Mouse (Mus musculus) MEL (cell line): ENCODE results near the gene Rpl39.

Experiments used
- CTCF ChIP-seq, 3 experiments: IDR thresholded peaks in 2 of 3; conservative IDR thresholded peaks in 1 of 3; 2 replicates each; pipeline ENCODE4 v1.5.1; 2011 to 2012; ENCODE audit warnings: low read length in 3 of 3, low read depth in 2 of 3, mild to moderate bottlenecking in 2 of 3, improper control_type of control experiment in 1 of 3, inconsistent platforms in 1 of 3, mixed read lengths in 1 of 3, moderate library complexity in 1 of 3; ENCODE audit not compliant: control insufficient read depth in 1 of 3, insufficient read depth in 1 of 3, poor library complexity in 1 of 3, severe bottlenecking in 1 of 3
- EP300 ChIP-seq, 2 experiments: IDR thresholded peaks; 2 replicates each; pipeline ENCODE4 v1.6.1; 2011; ENCODE audit warnings: improper control_type of control experiment in 2 of 2, low read length in 2 of 2, low read depth in 1 of 2, mild to moderate bottlenecking in 1 of 2
- JUND ChIP-seq: IDR thresholded peaks from 2 replicates; pipeline ENCODE4 v1.6.1; 2011; ENCODE audit warnings: low read depth, mild to moderate bottlenecking, improper control_type of control experiment, low read length
- KAT2A ChIP-seq: conservative IDR thresholded peaks from 2 replicates; pipeline ENCODE4 v1.6.1; 2012; ENCODE audit warnings: low read depth, low read length, improper control_type of control experiment, inconsistent platforms
- MAX ChIP-seq: IDR thresholded peaks from 2 replicates; pipeline ENCODE4 v1.6.1; 2011; ENCODE audit warnings: low read length, improper control_type of control experiment
- MYC ChIP-seq: IDR thresholded peaks from 2 replicates; pipeline ENCODE4 v1.6.1; 2011; ENCODE audit warnings: low read depth, mild to moderate bottlenecking, low read length, improper control_type of control experiment, moderate library complexity
- NELFE ChIP-seq: IDR thresholded peaks from 2 replicates; pipeline ENCODE4 v1.6.1; 2011; ENCODE audit warnings: low read depth, low read length, improper control_type of control experiment
- POLR2A ChIP-seq, 2 experiments: IDR thresholded peaks; 2 replicates each; pipeline ENCODE4 v1.6.1; 2011 to 2012; ENCODE audit warnings: low read length in 2 of 2, mild to moderate bottlenecking in 2 of 2, control low read depth in 1 of 2, improper control_type of control experiment in 1 of 2, low read depth in 1 of 2, moderate library complexity in 1 of 2; ENCODE audit not compliant: control insufficient read depth in 1 of 2, insufficient read depth in 1 of 2, poor library complexity in 1 of 2
- POLR2AphosphoS2 ChIP-seq: IDR thresholded peaks from 2 replicates; pipeline ENCODE4 v1.6.1; 2011; ENCODE audit warnings: low read length, improper control_type of control experiment
- ZC3H11A ChIP-seq: IDR thresholded peaks from 2 replicates; pipeline ENCODE4 v1.6.1; 2012; ENCODE audit warnings: low read depth, mild to moderate bottlenecking, inconsistent platforms, low read length, improper control_type of control experiment
- ZMIZ1 ChIP-seq: IDR thresholded peaks from 2 replicates; pipeline ENCODE4 v1.6.1; 2012; ENCODE audit warnings: low read depth, mild to moderate bottlenecking, inconsistent platforms, low read length, improper control_type of control experiment, moderate library complexity

GRCm38 (mm10) chrX:37110193-37110880 lies 25.1 kb upstream of the Rpl39 start, which contains the start of gene Upf3b:
- TF ChIP-seq POLR2A (IDR thresholded peaks at IDR 0.05; ENCODE audit: control insufficient read depth in 1 of 2, insufficient read depth in 1 of 2, low read depth in 1 of 2, low read length in 2 of 2, poor library complexity in 1 of 2): peak; percentile 50 to 86; a peak in 3 of 4 replicates
- peak; percentile 49; the same call in 1 of the 2 replicates for TF ChIP-seq KAT2A
- TF ChIP-seq CTCF (IDR thresholded peaks at IDR 0.05 in 2 of 3, conservative IDR thresholded peaks at IDR 0.05 in 1 of 3; ENCODE audit: control insufficient read depth in 1 of 3, insufficient read depth in 1 of 3, low read depth in 2 of 3, low read length in 3 of 3, poor library complexity in 1 of 3, severe bottlenecking in 1 of 3): no peak
- TF ChIP-seq MAX: peak; percentile 47; the same call in 1 of the 2 replicates
- TF ChIP-seq POLR2AphosphoS2: 0 out of 2 replicates have a peak, but pooled peaks have one; percentile 28
- TF ChIP-seq ZC3H11A: no peak
- TF ChIP-seq NELFE: peak; percentile 78
- no peak for TF ChIP-seq MYC
- no peak for TF ChIP-seq JUND
- peak; percentile 71; the same call in 1 of the 2 replicates for TF ChIP-seq ZMIZ1
- no peak for TF ChIP-seq EP300 (IDR thresholded peaks at IDR 0.05; ENCODE audit: low read depth in 1 of 2, low read length in 2 of 2)
